Mouse (Mus musculus) ES-Bruce4 (cell line): ENCODE results near the gene Heatr5a. TPM values are rescaled to one million over a fixed set of nuclear protein-coding genes. Genes with fewer than 3 reads are reported as not detected.

Experiments
- H3K27ac ChIP-seq: 2 replicates; pipeline ENCODE4 v1.5.1; 2012; ENCODE audit warnings: low read length, inconsistent platforms; ENCODE audit not compliant: insufficient read depth
- H3K27me3 ChIP-seq: 2 replicates; pipeline ENCODE4 v1.6.1; 2012; ENCODE audit warnings: mild to moderate bottlenecking, low read length, inconsistent platforms; ENCODE audit not compliant: control insufficient read depth, poor library complexity, insufficient read depth, severe bottlenecking
- H3K36me3 ChIP-seq: 2 replicates; pipeline ENCODE4 v1.6.1; 2012; ENCODE audit warnings: inconsistent platforms, mild to moderate bottlenecking, low read length, moderate library complexity; ENCODE audit not compliant: control insufficient read depth, poor library complexity, insufficient read depth, severe bottlenecking
- H3K4me1 ChIP-seq: one replicate; pipeline ENCODE4 v1.8.1; 2011; ENCODE audit warnings: low read length; ENCODE audit not compliant: control insufficient read depth, insufficient read depth
- H3K4me3 ChIP-seq: 2 replicates; pipeline ENCODE4 v1.5.1; 2011; ENCODE audit warnings: low read depth, mild to moderate bottlenecking, low read length
- H3K9ac ChIP-seq: 2 replicates; pipeline ENCODE4 v1.6.1; 2012; ENCODE audit warnings: low read depth, mild to moderate bottlenecking, inconsistent platforms; ENCODE audit not compliant: poor library complexity, severe bottlenecking
- H3K9me3 ChIP-seq: replicated peaks from 2 replicates; pipeline ENCODE4 v1.6.1; 2012; ENCODE audit warnings: mild to moderate bottlenecking, low read length, inconsistent platforms; ENCODE audit not compliant: control insufficient read depth, poor library complexity, insufficient read depth, severe bottlenecking
- CTCF ChIP-seq: IDR thresholded peaks from one replicate; pipeline ENCODE4 v1.8.1; 2011; ENCODE audit warnings: low read depth, low read length
- EP300 ChIP-seq: IDR thresholded peaks from 2 replicates; pipeline ENCODE4 v1.6.1; 2011; ENCODE audit warnings: low read depth, low read length; ENCODE audit not compliant: insufficient read depth
- POLR2A ChIP-seq: IDR thresholded peaks from one replicate; pipeline ENCODE4 v1.8.1; 2011; ENCODE audit warnings: low read length; ENCODE audit not compliant: insufficient read depth
- polyA plus RNA-seq: library from polyadenylated mRNA; stranded (reverse); fragments of >200 nt; gene quantifications from 2 replicates; pipeline ENCODE4 v1.2.4, GENCODE M21; 2011; ENCODE audit warnings: low read depth; ENCODE audit not compliant: missing spikeins, insufficient read depth, insufficient read length

Heatr5a gene
- polyA plus RNA-seq, 1 experiment = 36.3 TPM

GRCm38 (mm10) chr12:51831931-51832330, 139.2 kb downstream of the Heatr5a start:
- no peaks in the 10 kb centered on the region for H3K9me3 ChIP-seq
- H3K4me3 ChIP-seq = no peak overlapping the region
- TF ChIP-seq POLR2A = no peak
- TF ChIP-seq EP300 = peak; percentile 57; the same call in 1 of the 2 replicates
- no peak for TF ChIP-seq CTCF
- peak overlapping the region; percentile 97; the same call in 1 of the 2 replicates for H3K9ac ChIP-seq
- peak overlapping the region; percentile 85 for H3K27ac ChIP-seq
- H3K27me3 ChIP-seq = no peaks in the 10 kb centered on the region
- no peaks in the 10 kb centered on the region for H3K4me1 ChIP-seq
- H3K36me3 ChIP-seq = peaks cover 3% of the 10 kb centered on the region; the same call in 1 of the 2 replicates

- peak overlapping the region; percentile 97; the same call in 1 of the 2 replicates for H3K9ac ChIP-seq
- H3K4me3 ChIP-seq = 0 out of 2 replicates have a peak overlapping the region, but pooled peaks have one; percentile 29
- H3K4me1 ChIP-seq = no peaks in the 10 kb centered on the region
- H3K9me3 ChIP-seq = no peaks in the 10 kb centered on the region
- TF ChIP-seq POLR2A = no peak
- TF ChIP-seq EP300 = no peak
- TF ChIP-seq CTCF = no peak
- no peaks in the 10 kb centered on the region for H3K27me3 ChIP-seq
- H3K36me3 ChIP-seq = peaks cover 6% of the 10 kb centered on the region; the same call in 1 of the 2 replicates
- peak overlapping the region; percentile 85 for H3K27ac ChIP-seq
Measured at GRCm38 (mm10) chr12:51831296-51831695, 139.8 kb downstream of the Heatr5a start.

DNA sequence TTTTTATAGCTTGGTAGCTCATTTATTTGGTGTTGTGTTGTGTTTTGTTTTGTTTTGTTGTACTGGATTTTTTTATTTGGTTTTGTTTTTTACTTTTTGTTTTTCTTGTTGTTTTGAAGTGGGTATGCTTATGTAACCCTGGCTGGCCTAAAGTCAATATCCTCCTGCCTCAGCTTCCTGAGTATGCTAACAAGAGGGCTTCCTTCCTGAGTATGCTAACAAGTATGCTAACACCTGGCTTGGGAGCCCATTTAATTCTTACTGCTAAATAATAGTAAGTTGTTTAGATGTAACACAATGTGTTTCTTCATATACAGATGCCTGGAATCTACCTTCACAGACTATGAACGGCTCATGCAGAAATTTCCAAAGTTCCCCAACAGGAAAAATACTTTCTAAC, 140.4 kb downstream of the Heatr5a start:
- no peak for TF ChIP-seq POLR2A
- no peak for TF ChIP-seq CTCF
- TF ChIP-seq EP300 = no peak
- Histone ChIP-seq H3K4me3 (peak overlapping the region; percentile 25; the same call in 1 of the 2 replicates), H3K4me1 (no peaks in the 10 kb centered on the region), H3K9me3 (no peaks in the 10 kb centered on the region), H3K27me3 (no peaks in the 10 kb centered on the region), H3K9ac (peak overlapping the region; percentile 97), H3K36me3 (peaks cover 6% of the 10 kb centered on the region; the same call in 1 of the 2 replicates), H3K27ac (peak overlapping the region; percentile 85)

GRCm38 (mm10) chr12:51830077-51830402, 141.1 kb downstream of the Heatr5a start:
- Histone ChIP-seq H3K4me3 (peak overlapping the region; percentile 77), H3K36me3 (peaks cover 8% of the 10 kb centered on the region; the same call in 1 of the 2 replicates), H3K9ac (peak overlapping the region; percentile 97), H3K9me3 (no peaks in the 10 kb centered on the region), H3K4me1 (no peaks in the 10 kb centered on the region), H3K27ac (peak overlapping the region; percentile 72), H3K27me3 (no peaks in the 10 kb centered on the region)
- TF ChIP-seq POLR2A (no peak), EP300 (no peak), CTCF (no peak)

DNA sequence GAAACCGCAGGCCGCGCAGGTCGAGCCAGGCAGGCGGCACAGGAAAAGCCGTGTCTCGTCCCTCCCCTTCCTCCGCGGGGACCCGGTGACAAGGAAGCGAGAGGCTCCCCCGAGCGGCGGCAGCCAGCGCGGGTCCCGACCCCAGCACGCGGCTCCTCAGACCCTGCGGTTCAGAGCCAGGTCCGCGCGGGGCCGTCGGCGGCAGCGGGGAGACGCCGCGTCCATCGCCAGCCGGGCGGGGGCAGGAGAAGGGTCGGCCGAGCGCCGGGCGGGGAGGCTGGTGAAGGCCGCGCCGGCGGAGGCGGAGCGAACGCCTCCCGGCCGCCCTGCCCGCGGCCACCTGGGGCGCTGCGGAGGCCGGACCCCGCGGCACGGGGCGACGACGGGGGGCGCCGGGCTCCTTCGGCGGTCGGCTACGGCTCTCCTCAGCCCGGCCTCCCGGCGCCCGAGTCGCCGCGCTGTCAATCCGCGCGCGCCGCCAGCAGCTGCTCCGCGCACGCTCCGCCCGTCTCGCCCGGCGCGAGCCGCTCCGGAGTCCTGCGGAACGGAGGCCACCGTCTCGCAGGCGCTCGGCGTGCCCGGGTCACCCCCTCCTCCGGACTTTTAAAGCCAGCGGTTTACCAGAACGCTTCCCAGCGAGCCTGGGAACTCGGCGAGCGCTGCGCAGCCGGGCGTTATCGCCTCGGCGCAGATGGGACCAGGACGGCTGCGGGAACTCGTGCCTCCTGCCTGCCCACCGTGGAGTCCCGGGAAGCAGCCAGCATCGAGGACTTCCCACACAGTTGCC, 141.6 kb downstream of the Heatr5a start, which contains the start of gene Hectd1:
Gene Hectd1, minus strand, starts transcription at position 247 of the 787 bp plus-strand sequence.
- TF ChIP-seq CTCF (no peak), EP300 (no peak), POLR2A (no peak)
- Histone ChIP-seq H3K9ac (peak within 1 kb of the TSS; percentile 97), H3K27me3 (no peaks in the 10 kb centered on the region), H3K9me3 (no peaks in the 10 kb centered on the region), H3K4me3 (peak within 1 kb of the TSS; percentile 95), H3K36me3 (peaks cover 13% of the 10 kb centered on the region), H3K27ac (peak within 1 kb of the TSS; percentile 74), H3K4me1 (no peaks in the 10 kb centered on the region)

DNA sequence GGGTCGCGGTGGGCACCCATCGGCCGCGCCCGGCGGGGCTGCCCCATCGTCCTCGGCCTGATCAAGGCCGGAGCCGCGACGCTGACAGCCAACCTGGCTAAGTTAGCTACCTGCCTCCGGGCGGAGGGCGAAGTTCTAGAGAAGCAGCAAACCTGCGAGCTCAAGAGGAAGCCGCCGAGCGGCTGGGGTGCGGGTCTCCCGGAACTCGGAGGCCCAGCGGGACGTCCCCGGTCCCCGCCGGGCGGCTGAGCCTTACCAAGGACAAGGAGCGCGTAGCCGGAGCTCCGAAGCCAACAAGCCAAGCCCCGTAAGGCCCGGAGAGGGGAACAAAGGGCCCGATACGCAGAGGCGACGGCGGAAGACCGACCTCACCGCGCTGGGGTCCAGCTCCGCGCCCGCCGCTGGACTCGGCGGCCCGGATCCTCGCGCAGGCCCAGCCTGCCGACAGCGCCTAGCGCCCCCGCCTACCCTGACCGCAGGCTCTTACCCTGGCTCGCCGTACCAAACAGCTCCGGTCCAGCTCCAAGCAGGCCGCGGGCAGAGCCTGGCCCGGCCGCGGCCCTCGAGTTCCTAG, 142.3 kb downstream of the Heatr5a start:
- TF ChIP-seq EP300 = no peak
- no peak for TF ChIP-seq POLR2A
- TF ChIP-seq CTCF = no peak
- Histone ChIP-seq H3K9ac (peak overlapping the region; percentile 97), H3K27ac (peak overlapping the region; percentile 74), H3K4me3 (peak overlapping the region; percentile 95), H3K4me1 (no peaks in the 10 kb centered on the region), H3K27me3 (no peaks in the 10 kb centered on the region), H3K36me3 (peaks cover 14% of the 10 kb centered on the region), H3K9me3 (no peaks in the 10 kb centered on the region)
